Mouse (Mus musculus) heart, embryonic 16.5 days (tissue): Measurements from ENCODE around the gene Gm13083. TPM values are rescaled to one million over a fixed set of nuclear protein-coding genes. Genes with fewer than 3 reads are reported as not detected.
"Not testable (repeated sequence)": the region's sequence is repeated elsewhere in the genome, so short reads cannot be mapped to it uniquely, and the experiment has no call there.

Experiments
- ATAC-seq: fragments of 200-750 bp; cut with Nextera tagmentation; replicated peaks from 2 replicates; pipeline ENCODE4 v1.8.0; 2017; ENCODE audit warnings: moderate number of reproducible peaks; ENCODE audit not compliant: insufficient read depth, low FRiP score; ENCODE audit errors: extremely low read depth
- H3K27ac ChIP-seq: fragments of 300-500 bp; sonication (generic); 2 replicates; pipeline ENCODE4 v1.5.1; 2014; ENCODE audit warnings: mild to moderate bottlenecking, low read length, control low read depth, moderate library complexity
- H3K27me3 ChIP-seq: fragments of 300-500 bp; sonication (generic); 2 replicates; pipeline ENCODE4 v1.6.1; 2014; ENCODE audit warnings: low read length, mixed read lengths; ENCODE audit not compliant: control insufficient read depth, insufficient read depth
- H3K36me3 ChIP-seq: fragments of 300-500 bp; sonication (generic); 2 replicates; pipeline ENCODE4 v1.6.1; 2014; ENCODE audit not compliant: control insufficient read depth, insufficient read depth
- H3K4me1 ChIP-seq: fragments of 300-500 bp; sonication (generic); 2 replicates; pipeline ENCODE4 v1.6.1; 2014; ENCODE audit warnings: low read length, mixed read lengths; ENCODE audit not compliant: control insufficient read depth, insufficient read depth
- H3K4me2 ChIP-seq: fragments of 300-500 bp; sonication (generic); 2 replicates; pipeline ENCODE4 v1.6.1; 2014; ENCODE audit warnings: low read depth, mild to moderate bottlenecking, control low read depth, low read length
- H3K4me3 ChIP-seq: fragments of 300-500 bp; sonication (generic); 2 replicates; pipeline ENCODE4 v1.5.1; 2014; ENCODE audit warnings: mild to moderate bottlenecking, control low read depth, low read length
- H3K9ac ChIP-seq: fragments of 300-500 bp; sonication (generic); 2 replicates; pipeline ENCODE4 v1.6.1; 2014; ENCODE audit warnings: low read length, control low read depth
- H3K9me3 ChIP-seq: fragments of 300-500 bp; sonication (generic); replicated peaks from 2 replicates; pipeline ENCODE4 v1.6.1; 2016; ENCODE audit warnings: low read length; ENCODE audit not compliant: control insufficient read depth
- WGBS: fragments of 180-500 bp; shearing (Covaris S2); extraction: QIAGEN DNeasy Blood & Tissue Kit; methylation state at CpG from one replicate; pipeline ENCODE4 v1.1.7; 2014; 5-methylcytosine and 5-hydroxymethylcytosine counted together
- polyA plus RNA-seq: library from polyadenylated mRNA; unstranded; fragments of >200 nt; fragmentation: Nextera tagmentation; extraction: Ambion mirVana; gene quantifications from 2 replicates; pipeline ENCODE4 v1.2.1, GENCODE M21; 2015

Gm13083 gene
- polyA plus RNA-seq, result not detected in 2 replicates

DNA sequence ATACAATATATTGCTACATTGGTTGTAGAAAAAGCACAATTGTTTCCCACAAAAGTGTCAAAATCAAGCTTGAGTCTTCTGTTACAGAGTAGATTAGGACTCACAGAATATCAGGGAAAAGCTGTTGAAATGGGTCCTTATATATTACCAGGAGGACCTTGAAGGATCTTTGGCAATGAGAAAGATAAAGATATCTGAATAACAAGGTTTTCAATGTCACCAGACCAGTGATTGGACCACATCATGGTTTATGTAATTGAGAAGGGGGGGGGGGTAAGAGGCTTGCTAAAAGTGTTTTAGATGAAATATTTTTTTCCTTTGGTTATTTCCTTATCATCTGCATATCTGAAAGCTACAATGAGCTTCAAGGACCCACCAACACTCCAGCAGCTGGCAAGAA is at the start of gene Gm13083:
Gene Gm13083 (plus strand): TSS at position 301 of the 400 bp plus-strand sequence.
- not testable (repeated sequence) for H3K4me1 ChIP-seq, H3K9me3 ChIP-seq, H3K4me2 ChIP-seq, H3K36me3 ChIP-seq, H3K9ac ChIP-seq, H3K4me3 ChIP-seq, H3K27ac ChIP-seq, ATAC-seq, H3K27me3 ChIP-seq

DNA sequence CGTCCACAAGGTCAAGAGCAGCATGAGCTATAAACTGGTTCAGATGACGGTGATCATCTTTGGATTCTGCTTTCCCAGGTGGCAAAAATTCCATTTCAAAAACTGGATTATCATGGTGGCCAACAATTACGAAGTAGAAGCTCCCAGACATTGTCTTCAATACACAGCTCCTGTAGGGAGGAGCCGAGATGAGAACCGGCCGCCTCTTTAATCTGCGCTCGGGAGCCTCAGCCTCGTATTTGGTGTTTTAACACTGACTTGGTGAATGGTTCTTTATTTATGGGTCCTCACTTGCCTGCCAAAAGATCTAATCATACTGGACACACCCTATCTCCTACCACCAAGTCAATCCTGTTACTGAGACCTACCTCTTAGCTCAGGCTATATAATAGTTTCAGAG is 2.9 kb upstream of the Gm13083 start:
- not testable (repeated sequence) for H3K4me2 ChIP-seq, H3K27ac ChIP-seq, H3K27me3 ChIP-seq, H3K9ac ChIP-seq, H3K9me3 ChIP-seq, H3K4me3 ChIP-seq, H3K4me1 ChIP-seq, H3K36me3 ChIP-seq, ATAC-seq
- WGBS, result 80% methylated on average over 9 of the region's 9 CpGs

DNA sequence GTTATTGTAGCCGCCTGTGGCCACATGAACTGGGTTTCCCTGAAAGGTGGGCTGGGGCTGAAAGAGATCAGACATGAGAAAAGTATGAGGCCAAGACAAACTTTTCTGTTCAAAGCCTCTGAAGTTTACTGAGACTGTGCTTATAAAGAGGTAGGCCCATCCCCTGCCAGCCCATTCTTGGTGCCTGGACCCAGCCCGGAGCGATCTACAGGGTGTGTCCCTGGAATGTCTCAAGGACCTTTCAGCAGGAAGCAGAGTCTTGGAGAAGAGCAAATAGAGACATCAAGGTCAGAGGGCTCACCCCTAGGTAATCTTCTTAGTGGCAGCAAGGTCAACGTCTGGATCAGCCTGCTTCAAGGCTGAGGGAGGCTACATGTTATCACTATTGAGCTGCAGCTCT is 3.3 kb downstream of the Gm13083 start:
- not testable (repeated sequence) for H3K9me3 ChIP-seq, H3K4me2 ChIP-seq, H3K4me3 ChIP-seq, H3K27ac ChIP-seq, H3K36me3 ChIP-seq, H3K9ac ChIP-seq, H3K27me3 ChIP-seq, H3K4me1 ChIP-seq, ATAC-seq
- WGBS, result 67% methylated on average over 4 of the region's 4 CpGs

DNA sequence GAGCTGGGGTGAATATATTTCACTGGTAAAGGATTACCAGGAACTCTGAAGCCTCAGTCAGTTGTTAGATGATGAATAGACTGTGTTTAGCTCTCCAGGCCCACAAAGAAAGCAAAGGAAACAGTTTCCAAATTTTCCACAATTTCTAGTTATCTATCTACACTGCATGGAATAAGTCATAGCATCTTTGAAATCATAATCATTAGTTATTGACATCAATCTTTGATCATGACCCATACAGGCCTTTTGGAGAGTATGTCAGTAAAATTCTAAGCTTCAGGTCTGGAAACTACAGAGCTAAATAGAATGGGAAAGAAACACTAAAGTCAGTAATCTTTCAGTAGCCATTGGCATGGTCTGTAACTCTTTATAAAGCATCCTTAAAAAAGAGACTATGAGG is 42.3 kb downstream of the Gm13083 start, which contains the start of gene Gm13088:
Gene Gm13088 (minus strand): TSS at position 101 of the 400 bp plus-strand sequence.
- not testable (repeated sequence) for H3K27ac ChIP-seq, H3K36me3 ChIP-seq, H3K9me3 ChIP-seq, H3K9ac ChIP-seq, H3K4me2 ChIP-seq, H3K4me1 ChIP-seq, ATAC-seq, H3K4me3 ChIP-seq, H3K27me3 ChIP-seq

Other genes starting within 250 kb of the Gm13083 start
- gene Pramel1, start 220.6 kb upstream of the Gm13083 start, polyA plus RNA-seq, result not detected in 2 replicates
- 11.6 and 13.4 TPM in 2 replicates for gene Pramef8, start 202.6 kb upstream of the Gm13083 start, polyA plus RNA-seq
- gene Oog4, start 164.7 kb upstream of the Gm13083 start, polyA plus RNA-seq, result not detected in 2 replicates
- gene Gm13043, start 103.7 kb upstream of the Gm13083 start, polyA plus RNA-seq, result not detected in 2 replicates
- not detected in 2 replicates for gene Gm13040, start 79.0 kb upstream of the Gm13083 start, polyA plus RNA-seq
- not detected in 2 replicates for gene BC080695, start 63.3 kb upstream of the Gm13083 start, polyA plus RNA-seq
- gene Gm13057, start 63.3 kb upstream of the Gm13083 start, polyA plus RNA-seq, result not detected in 2 replicates
- gene Gm13088, start 42.2 kb downstream of the Gm13083 start, polyA plus RNA-seq, result not detected in 2 replicates
- gene Gm13089, start 87.7 kb downstream of the Gm13083 start, polyA plus RNA-seq, result not detected in 2 replicates
- not detected in 2 replicates for gene Gm13078, start 104.5 kb downstream of the Gm13083 start, polyA plus RNA-seq
- gene Gm13023, start 174.3 kb downstream of the Gm13083 start, polyA plus RNA-seq, result not detected in 2 replicates
- gene Gm13084, start 201.1 kb downstream of the Gm13083 start, polyA plus RNA-seq, result not detected in 2 replicates
- gene Gm13103, start 231.5 kb downstream of the Gm13083 start, polyA plus RNA-seq, result not detected in 2 replicates